Mouse (Mus musculus): Measurements from ENCODE around the gene Elp4.

Elp4 gene

GRCm38 (mm10) chr2:105903896-105904756 is at the start of gene Elp4, which contains the start of gene Immp1l:
TSS of gene Elp4 (minus strand) at chr2:105904564.
TSS of gene Immp1l (plus strand) at chr2:105904638.
- peak; percentile 89 for DNase-seq (ENCODE audit: extremely low read depth, insufficient read length, low spot score)

- no peak for DNase-seq (ENCODE audit: extremely low read depth, insufficient read length, low spot score)
Observed at GRCm38 (mm10) chr2:105953862-105954261, 49.5 kb upstream of the Elp4 start.

DNA sequence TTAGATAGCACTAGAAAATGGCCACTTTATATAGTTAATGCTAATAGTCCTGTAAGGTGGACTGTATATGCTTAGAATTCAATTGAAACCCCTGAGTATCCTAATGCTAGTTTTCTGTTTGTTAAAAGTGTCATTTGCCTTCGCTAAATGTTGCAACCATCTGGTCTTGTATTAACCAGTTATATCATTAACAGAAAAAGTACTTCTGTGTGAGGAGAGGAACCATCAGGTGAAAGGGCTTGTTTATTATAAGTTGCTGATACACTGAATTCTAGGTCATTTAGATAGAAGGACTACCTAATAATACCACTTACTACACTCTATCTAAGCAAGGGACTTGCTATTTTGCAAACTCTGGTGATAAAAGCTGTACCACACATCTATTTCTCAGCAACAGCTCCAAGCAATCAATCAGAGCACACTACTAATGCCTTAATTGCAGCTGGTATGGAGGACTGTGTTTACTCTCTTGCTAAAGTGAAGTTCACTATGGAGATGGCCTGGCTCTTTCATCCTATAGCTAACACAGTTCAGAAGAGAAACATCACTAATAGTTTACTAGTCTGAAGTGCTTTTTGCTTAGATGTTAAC is 47.1 kb upstream of the Elp4 start:
- no peak for DNase-seq (ENCODE audit: extremely low read depth, insufficient read length, low spot score)

DNA sequence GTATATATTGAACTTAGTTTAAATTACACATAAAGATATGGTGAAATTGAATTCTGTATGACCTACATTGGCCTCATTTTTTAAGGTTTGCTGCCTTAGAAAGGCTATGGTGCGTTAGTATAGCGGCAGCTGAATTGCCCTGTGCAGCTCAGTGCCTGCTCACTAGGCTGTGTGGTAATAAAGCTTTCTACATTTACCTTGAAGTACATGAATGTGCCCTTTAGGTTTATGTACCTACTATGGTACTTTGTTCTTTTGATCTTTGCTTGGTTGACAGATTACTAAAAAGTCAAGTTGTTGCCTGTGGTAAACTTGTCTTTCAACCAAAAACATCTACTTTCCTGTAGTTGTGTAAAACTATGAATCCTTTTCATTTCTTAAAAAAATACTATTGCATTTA is 45.8 kb upstream of the Elp4 start:
- DNase-seq (ENCODE audit: extremely low read depth, insufficient read length, low spot score), result no peak

DNA sequence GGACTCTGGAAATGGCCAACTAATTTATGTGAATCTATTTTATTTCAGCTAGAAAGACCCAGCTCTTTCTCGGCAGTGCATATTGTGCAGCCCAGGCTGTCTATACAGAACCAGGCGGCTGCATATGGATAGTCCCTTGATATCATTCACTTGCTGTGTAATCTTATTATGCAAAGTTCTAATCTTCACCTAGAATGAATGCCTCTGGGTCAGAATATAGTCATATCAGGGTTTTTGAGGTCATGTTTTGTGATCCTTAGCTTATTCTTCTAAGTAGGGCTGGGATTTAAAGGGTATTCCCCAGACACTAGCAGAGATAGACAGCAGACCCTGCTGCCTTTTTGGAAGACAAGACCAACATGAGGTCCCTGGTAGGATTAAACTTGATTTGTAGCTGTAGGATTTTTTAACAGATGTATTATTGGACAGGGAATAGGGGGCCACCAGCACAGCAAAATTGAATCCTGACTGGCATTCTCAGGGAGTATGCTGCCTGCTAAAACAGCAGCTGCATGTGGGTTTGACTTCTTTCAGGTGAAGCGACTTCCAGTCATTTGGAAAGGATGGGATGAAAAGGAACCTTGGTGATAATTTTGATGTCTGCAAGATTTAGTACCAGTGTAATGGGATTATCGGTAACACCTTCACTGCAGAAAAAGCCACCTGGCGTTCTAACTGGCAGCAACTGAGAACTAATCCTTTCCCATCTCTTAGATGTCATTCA is 13.4 kb upstream of the Elp4 start:
- no peak for DNase-seq (ENCODE audit: extremely low read depth, insufficient read length, low spot score)

DNA sequence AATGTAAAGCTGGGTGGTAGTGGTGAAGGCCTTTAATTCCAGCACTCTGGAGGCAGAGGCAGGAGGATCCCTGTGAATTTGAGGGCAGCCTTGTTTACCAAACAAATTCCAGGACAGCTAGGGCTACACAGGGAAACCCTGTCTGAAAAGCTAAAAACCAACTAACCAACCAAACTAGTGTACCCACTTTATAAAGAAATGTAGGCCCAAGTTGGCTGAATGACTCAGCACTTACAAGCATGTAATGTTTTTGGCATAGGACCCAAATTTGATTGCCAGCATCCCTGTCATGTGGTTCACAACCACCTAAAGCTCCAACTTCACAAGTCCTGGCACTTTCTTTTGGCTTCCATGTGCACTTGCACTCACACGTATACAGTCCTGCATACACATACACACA is 12.3 kb upstream of the Elp4 start:
- peak; percentile 65 for DNase-seq (ENCODE audit: extremely low read depth, insufficient read length, low spot score)

DNA sequence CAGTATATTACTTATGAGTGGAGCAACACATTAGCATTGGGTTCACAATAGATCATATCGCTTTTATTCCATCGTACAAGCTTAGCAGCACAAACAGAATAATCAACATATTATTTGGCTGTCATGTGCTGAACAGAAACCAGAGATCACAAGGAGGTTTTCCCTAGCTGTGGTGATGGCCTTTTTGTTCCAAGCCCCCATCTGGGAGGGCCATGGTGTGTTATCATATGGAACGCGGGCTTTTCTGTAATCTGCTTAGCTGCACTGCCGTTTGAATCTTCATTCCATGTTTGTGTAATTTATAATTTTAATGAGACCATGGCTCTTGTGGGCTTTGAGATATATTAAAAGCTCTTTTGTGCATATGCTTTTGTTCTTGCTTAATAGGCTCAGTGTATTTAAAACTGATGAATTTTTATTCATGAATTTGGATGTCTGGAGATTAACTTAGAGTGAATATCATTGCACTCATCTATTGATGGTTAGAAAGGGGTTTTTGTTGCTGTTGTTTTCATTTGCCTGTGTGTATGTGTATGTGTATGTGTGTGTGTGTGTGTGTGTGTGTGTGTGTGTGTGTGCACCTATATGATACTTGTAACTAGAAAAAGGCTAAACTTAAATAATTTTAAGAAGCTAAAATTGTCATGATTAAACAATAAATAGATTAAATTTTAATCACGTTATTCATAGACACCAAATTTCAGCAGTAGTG is 9.4 kb upstream of the Elp4 start:
- no peak for DNase-seq (ENCODE audit: extremely low read depth, insufficient read length, low spot score)

DNA sequence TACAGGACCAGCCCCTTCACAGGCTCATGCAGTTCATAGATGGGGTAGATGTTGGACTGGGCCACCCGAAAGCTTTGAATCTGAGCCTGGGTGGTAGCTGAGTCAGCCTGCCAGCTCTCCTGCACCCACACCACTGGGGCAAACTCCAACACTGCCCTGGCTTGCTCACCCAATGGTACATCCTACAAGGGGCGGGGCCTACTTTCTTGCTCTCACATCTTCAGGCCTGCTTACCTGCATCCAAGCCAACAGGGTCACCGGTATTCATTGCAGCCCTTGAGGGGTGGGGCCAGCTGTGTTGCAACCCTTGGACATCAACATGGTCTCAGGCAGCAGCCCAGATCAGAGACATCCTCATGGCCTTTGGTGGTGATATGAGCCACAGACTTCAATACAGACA is 6.2 kb upstream of the Elp4 start:
- DNase-seq (ENCODE audit: extremely low read depth, insufficient read length, low spot score), result no peak

DNA sequence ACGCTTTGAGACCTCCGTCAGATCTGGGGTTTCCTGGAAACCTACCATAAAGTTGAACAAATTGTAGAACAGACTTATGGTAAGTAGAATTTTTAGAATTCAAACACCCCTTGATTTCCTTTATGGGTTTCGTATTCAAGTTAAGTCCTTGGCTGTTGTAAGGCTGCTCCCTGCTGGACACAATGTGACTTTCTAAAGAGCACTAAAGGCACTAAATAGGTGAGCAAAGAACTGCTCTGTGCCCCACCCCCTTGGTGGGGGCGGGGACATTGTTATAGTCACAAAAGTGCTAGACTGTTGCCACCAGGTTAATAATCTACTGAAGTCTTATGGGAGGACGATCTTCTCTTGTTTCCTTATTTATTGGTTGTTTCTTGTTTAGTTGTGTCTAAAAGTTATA is 4.0 kb upstream of the Elp4 start:
- no peak for DNase-seq (ENCODE audit: extremely low read depth, insufficient read length, low spot score)

- DNase-seq (ENCODE audit: extremely low read depth, insufficient read length, low spot score), result no peak
Observed at GRCm38 (mm10) chr2:105904757-105905146, 388 bp upstream of the Elp4 start.

DNA sequence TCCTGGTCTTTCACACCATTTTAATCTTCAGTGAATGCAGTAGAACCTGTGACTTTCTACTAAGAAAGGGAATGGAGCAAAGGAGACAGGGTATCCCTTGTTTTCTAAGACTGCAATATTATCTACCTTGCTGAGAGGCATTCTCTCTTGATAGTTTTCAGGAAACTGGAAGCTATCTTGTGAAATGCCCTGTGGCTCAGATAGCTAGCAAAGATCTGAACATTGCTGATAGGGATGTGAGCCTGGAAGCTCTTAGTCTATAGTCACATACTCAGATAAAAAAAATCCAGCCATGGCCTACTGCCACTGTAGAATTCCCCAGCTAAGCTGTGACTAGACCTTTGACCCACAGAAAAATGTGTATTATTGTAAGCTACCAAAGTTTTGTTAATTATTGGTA is 13.5 kb downstream of the Elp4 start:
- DNase-seq (ENCODE audit: extremely low read depth, insufficient read length, low spot score), result no peak

GRCm38 (mm10) chr2:105873403-105873802 is 31.0 kb downstream of the Elp4 start:
- DNase-seq (ENCODE audit: extremely low read depth, insufficient read length, low spot score), result no peak

GRCm38 (mm10) chr2:105854740-105855139 is 49.6 kb downstream of the Elp4 start:
- DNase-seq (ENCODE audit: extremely low read depth, insufficient read length, low spot score), result no peak

DNA sequence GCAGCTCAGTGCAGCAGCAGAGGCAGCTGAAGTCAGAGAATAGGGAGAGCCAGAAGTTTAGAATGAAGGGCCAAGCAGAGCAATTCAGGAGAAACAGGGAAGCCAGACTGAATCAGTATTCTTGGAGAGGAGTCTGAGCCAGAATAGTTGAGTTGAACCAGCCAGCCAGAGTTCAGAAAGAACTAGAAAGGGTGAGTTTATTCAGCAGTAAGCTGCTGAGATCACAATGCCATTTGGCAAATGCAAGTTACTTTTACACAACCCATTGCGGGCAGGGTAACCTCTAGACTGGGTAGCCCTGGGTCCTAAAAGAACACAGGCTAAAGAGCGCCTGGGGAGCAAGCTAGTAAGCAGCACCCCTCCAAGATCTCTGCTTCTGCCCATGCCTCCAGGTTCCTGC is 51.4 kb downstream of the Elp4 start:
- DNase-seq (ENCODE audit: extremely low read depth, insufficient read length, low spot score), result no peak

DNA sequence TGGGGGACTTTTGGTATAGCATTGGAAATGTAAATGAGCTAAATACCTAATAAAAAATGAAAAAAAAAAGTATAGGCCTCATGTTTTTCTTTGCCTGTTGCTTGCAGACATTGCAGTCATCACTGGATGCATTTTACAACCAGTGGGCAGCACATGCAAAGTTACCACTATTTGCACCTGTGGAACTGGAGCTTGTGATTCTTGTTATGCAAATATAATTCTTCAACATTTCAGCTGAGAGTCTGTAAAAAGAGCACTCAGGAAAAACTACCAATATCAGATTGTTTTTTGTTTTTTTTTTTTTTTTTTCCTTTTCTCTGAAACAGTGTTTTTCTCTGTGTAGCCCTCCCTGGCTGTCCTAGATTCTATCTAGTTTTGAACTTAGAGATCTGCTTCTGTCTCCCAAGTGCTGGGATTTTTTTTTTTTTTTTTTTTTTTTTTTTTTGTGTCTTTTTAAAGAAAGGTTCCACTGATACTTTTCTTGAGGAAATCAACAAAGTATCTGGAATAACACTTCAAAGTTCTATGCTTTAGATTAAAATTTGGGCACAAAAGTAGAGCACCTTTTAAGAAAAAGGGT is 52.6 kb downstream of the Elp4 start:
- DNase-seq (ENCODE audit: extremely low read depth, insufficient read length, low spot score), result no peak

GRCm38 (mm10) chr2:105843151-105843550 is 61.2 kb downstream of the Elp4 start:
- no peak for DNase-seq (ENCODE audit: extremely low read depth, insufficient read length, low spot score)

DNA sequence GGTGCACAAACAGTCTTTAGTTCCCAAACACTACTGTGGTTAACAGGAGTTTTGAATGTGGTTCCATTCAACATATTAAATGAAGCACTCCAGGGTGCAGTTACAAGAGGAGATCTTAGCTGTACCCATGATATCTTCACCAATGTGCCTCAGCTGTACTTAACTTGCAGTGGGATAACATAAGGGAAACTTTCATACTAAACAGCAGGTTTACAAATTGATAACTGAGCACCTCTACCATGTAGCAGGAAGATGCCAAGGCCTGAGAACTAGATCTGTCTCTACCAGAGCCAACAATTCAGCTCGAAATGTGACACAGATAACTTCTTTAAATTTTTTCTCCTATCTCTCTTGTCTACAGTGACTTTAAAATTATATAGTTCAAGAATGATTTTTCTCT is 86.4 kb downstream of the Elp4 start:
- DNase-seq (ENCODE audit: extremely low read depth, insufficient read length, low spot score), result no peak

DNA sequence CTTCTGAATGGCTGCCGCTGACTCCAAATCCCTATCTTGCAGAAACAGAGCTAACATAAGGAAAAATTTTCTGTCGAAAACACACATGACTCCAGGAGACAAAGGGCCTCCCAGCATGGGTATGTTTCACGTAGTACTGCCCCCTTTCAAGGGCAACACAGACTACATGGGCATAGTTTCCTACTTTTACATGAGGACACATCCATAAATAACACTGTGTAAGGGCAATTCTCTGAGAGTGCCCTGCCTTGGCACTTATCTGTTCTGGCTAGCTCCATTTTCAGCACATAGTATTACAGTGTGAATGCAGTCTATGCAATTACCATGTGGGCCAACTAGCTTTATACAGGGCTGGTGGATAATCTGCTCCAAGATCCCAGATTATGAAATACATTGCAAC is 89.2 kb downstream of the Elp4 start:
- DNase-seq (ENCODE audit: extremely low read depth, insufficient read length, low spot score), result no peak

DNA sequence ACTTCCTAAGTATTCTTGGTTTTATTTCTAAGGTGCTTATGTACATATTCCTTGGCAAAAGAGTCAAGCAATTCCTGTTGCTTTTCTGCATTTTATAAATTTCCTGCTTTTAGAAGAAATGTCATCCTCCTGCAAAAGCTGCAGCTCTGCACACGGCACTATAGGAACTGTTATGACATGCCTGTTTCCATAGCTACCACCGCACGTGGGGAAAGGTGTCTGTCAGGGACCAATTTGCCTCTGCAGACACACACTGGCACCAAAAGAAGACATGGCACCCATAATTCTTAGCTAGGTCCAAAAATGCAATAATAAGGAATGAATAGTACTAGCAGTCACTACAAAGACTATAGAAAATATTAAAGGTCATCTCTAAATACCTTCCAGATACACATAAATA is 91.3 kb downstream of the Elp4 start:
- no peak for DNase-seq (ENCODE audit: extremely low read depth, insufficient read length, low spot score)

- DNase-seq (ENCODE audit: extremely low read depth, insufficient read length, low spot score), result no peak
Observed at GRCm38 (mm10) chr2:105810286-105810685, 94.1 kb downstream of the Elp4 start.

DNA sequence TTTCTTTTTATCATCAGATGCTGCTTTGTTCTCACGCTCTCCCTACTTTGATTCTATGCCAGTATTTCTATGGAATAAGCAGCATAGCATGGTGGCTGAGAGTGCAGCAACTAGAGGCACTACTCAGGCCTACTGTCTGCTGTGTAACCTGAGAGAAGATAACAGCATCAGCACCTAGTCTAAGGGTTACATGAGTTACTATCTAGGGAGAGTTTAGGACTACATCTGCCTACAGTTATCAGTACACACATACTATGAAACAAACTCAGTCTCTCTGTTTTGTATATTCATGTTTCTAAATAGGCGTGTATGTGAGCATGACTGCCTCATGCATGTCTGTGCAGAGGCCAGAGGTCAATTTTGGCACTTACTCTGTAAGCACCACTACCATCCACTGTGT is 97.8 kb downstream of the Elp4 start:
- DNase-seq (ENCODE audit: extremely low read depth, insufficient read length, low spot score), result no peak
